ENCODE assay signal across 12 mouse cellular contexts in the genomic region with DNA sequence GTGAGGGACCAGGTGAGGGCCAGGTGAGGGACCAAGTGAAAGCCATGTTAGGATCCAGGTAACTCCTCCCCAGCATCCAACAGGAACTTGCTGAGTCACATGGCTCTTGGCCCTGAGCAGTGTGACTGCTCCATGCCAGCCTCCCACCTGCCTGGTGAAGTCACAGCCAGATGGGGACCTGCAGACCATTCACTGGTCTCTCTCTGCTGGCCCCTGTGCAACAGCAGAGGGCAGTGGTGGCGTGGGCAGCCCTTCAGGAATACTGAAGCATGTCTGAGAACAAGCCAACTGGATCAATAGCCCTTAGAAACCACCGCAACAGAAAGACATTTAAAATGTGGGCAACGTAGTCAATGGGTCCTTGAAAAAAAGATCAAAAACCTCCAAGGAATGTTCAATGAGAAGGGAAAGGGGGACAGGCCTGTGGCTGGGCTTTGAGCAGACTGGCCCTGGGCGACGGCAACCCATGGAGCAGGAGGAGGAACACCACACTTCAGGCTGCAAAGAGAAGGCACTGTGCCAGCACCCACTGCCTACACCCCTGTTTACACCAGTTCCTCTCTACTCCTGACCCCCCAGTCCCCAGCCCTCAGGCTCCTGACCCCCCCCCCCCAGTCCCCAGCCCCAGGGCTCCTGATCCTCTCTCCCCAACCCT. TPM values are rescaled to one million over a fixed set of nuclear protein-coding genes. Genes with fewer than 3 reads are reported as not detected.
A peak's percentile ranks its signal among the peaks of the same experiment; 100 is the strongest.
DNase-seq lines count a peak whose midpoint lies in the region; ATAC-seq and TF ChIP-seq lines count a peak whose summit lies in the region.
"Had no signal": no experiment of that assay in that cellular context is flagged by ENCODE, and none has a peak within 500 bp of the region (broad histone marks: within the 10 kb centered on the region; RNA-seq: fewer than 3 reads in every experiment).

No protein-coding gene starts in this region.

- no peaks in the 10 kb centered on the region for H3K36me3 ChIP-seq in heart, postnatal 0 days (replicated peaks; ENCODE audit: control insufficient read depth, insufficient read depth, low read length)
- H3K36me3 ChIP-seq in hindbrain, embryonic 11.5 days (ENCODE audit: control insufficient read depth, insufficient read depth, low read length) = no peaks in the 10 kb centered on the region
- H3K36me3 ChIP-seq in midbrain, embryonic 15.5 days (replicated peaks) = no peaks in the 10 kb centered on the region

- no peak for TF ChIP-seq EP300 in heart, postnatal 0 days (IDR thresholded peaks at IDR 0.05; ENCODE audit: low read depth)

- no peaks in the 10 kb centered on the region for H3K9me3 ChIP-seq in heart, postnatal 0 days (replicated peaks; ENCODE audit: control insufficient read depth, low read length)
- H3K9me3 ChIP-seq in hindbrain, embryonic 11.5 days (ENCODE audit: control insufficient read depth, low read length) = no peaks in the 10 kb centered on the region
- H3K9me3 ChIP-seq in midbrain, embryonic 15.5 days = no peaks in the 10 kb centered on the region

- ATAC-seq in heart, postnatal 0 days (ENCODE audit: insufficient read depth, low read depth) = no peak
- ATAC-seq in hindbrain, embryonic 11.5 days (ENCODE audit: low FRiP score) = no peak
- peak; percentile 77 for ATAC-seq in midbrain, embryonic 15.5 days (replicated peaks)
- ATAC-seq in megakaryocyte-erythroid progenitor cell, adult 5-6 weeks (replicated peaks; ENCODE audit: low FRiP score, low TSS enrichment, poor library complexity, severe bottlenecking) = no peak

- no peak overlapping the region for H3K4me2 ChIP-seq in heart, postnatal 0 days (ENCODE audit: low read depth, low read length)
- no peak overlapping the region for H3K4me2 ChIP-seq in hindbrain, embryonic 11.5 days (replicated peaks; ENCODE audit: low read depth, low read length)
- H3K4me2 ChIP-seq in midbrain, embryonic 15.5 days = no peak overlapping the region; the same call in 1 of the 2 replicates

- intact Hi-C loops in heart, postnatal 25 days (cut with DNase I) = no loop called here

- DNase-seq in heart, postnatal 0 days (ENCODE audit: low spot score) = no peak
- no peak for DNase-seq in heart, postnatal 25 days (ENCODE audit: low spot score)
- DNase-seq in brain, adult 2 months (ENCODE audit: low read depth, low spot score) = peak; percentile 80
- DNase-seq in hindbrain, embryonic 11.5 days (ENCODE audit: low spot score) = no peak
- DNase-seq in right cerebral cortex, adult 18-20 months = no peak
- DNase-seq in heart, adult 18-20 months = no peak
- DNase-seq: gastrocnemius, adult 2 months; heart, postnatal 10 days had no signal

- no peaks in the 10 kb centered on the region for H3K4me1 ChIP-seq in heart, postnatal 0 days (ENCODE audit: control insufficient read depth, insufficient read depth)
- peaks cover 4% of the 10 kb centered on the region; the same call in 1 of the 2 replicates for H3K4me1 ChIP-seq in hindbrain, embryonic 11.5 days (replicated peaks; ENCODE audit: control insufficient read depth, insufficient read depth, low read length)
- H3K4me1 ChIP-seq in midbrain, embryonic 15.5 days = peaks cover 34% of the 10 kb centered on the region

- H3K9ac ChIP-seq in heart, postnatal 0 days (replicated peaks; ENCODE audit: low read depth, low read length) = no peak overlapping the region
- no peak overlapping the region for H3K9ac ChIP-seq in hindbrain, embryonic 11.5 days (ENCODE audit: low read depth, low read length)
- no peak overlapping the region for H3K9ac ChIP-seq in midbrain, embryonic 15.5 days
- H3K9ac ChIP-seq: liver, embryonic 14.5 days had no signal

- no peak overlapping the region for H3K27ac ChIP-seq in heart, postnatal 0 days (ENCODE audit: low read depth)
- H3K27ac ChIP-seq in hindbrain, embryonic 11.5 days (ENCODE audit: low read depth, low read length) = peak overlapping the region; percentile 76; the same call in 1 of the 2 replicates
- H3K27ac ChIP-seq in midbrain, embryonic 15.5 days = peak overlapping the region; percentile 68
- H3K27ac ChIP-seq: gastrocnemius, adult 2 months; liver, embryonic 14.5 days had no signal

- no peaks in the 10 kb centered on the region for H3K27me3 ChIP-seq in heart, postnatal 0 days (ENCODE audit: control insufficient read depth, insufficient read depth, low read length)
- H3K27me3 ChIP-seq in hindbrain, embryonic 11.5 days (ENCODE audit: control insufficient read depth, insufficient read depth, low read length) = no peaks in the 10 kb centered on the region
- H3K27me3 ChIP-seq in midbrain, embryonic 15.5 days (replicated peaks) = no peaks in the 10 kb centered on the region

- peak; percentile 35 for TF ChIP-seq CTCF in heart, postnatal 0 days (IDR thresholded peaks at IDR 0.05; ENCODE audit: low read depth)

- no peak overlapping the region for H3K4me3 ChIP-seq in heart, postnatal 0 days (ENCODE audit: low read depth, low read length)
- H3K4me3 ChIP-seq in hindbrain, embryonic 11.5 days (ENCODE audit: low read depth, low read length) = no peak overlapping the region
- H3K4me3 ChIP-seq in midbrain, embryonic 15.5 days = no peak overlapping the region
- H3K4me3 ChIP-seq: gastrocnemius, adult 2 months had no signal

- WGBS in heart, postnatal 0 days = 67% methylated on average over 5 of the region's 5 CpGs
- WGBS in hindbrain, embryonic 11.5 days = 57% methylated on average over 5 of the region's 5 CpGs
- 18% methylated on average over 5 of the region's 5 CpGs for WGBS in midbrain, embryonic 15.5 days

RNA-seq across cellular contexts. Expression of a gene that starts 36.0 kb away (rescaled TPM):
- 1.2 TPM in 1 of 2 replicates, not detected in the other for total RNA-seq in heart, postnatal 0 days (2014; rRNA removed; ENCODE audit: low replicate concordance)
- polyA plus RNA-seq in heart, postnatal 0 days (2015; fragmentation: Nextera tagmentation; extraction: Ambion mirVana) = 0.08 TPM in 2 replicates
- under 1 TPM; 0.08 TPM for total RNA-seq in heart, postnatal 25 days (2021)
- polyA plus RNA-seq in hindbrain, embryonic 11.5 days (2014; fragmentation: Nextera tagmentation; extraction: Ambion mirVana) = 11.7 and 12.6 TPM in 2 replicates
- polyA plus RNA-seq in midbrain, embryonic 15.5 days (2015; fragmentation: Nextera tagmentation; extraction: Ambion mirVana) = 53.5 and 54.2 TPM in 2 replicates
- under 1 TPM in 1 of 2 experiments, not detected in 1; 0.10 TPM for total RNA-seq in heart, adult 18-20 months (2021)
- not detected in 2 replicates for total RNA-seq in megakaryocyte-erythroid progenitor cell, adult 5-6 weeks (2014; fragmentation: Nextera tagmentation)
- total RNA-seq in megakaryocyte-erythroid progenitor cell, adult 5-6 weeks (2017) = not detected in 2 replicates
- total RNA-seq: megakaryocyte, adult 5-6 weeks had no signal
